46 mouse cellular contexts compared by ENCODE assay signal in the genomic region with DNA sequence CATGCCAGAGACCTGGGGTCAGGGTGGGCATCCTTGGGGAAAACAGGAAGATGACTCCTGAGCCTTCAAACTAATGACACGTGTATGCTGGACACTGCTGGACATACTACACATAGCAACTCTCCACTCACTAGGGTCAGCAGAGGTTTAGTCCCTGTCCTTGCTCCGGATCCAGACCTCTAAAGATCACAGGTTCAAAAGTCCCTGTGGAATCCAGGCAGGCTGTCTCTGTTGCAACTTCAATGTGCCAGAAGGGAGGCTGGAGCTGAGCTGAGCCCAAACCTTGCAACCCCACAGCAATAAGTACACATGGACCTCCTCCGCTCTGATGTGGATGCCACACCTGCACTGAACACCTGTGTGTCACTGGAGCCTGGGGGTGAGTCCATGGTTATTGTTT. TPM values are rescaled to one million over a fixed set of nuclear protein-coding genes. Genes with fewer than 3 reads are reported as not detected.
"Had no signal": no experiment of that assay in that cellular context is flagged by ENCODE, and none has a peak within 500 bp of the region (broad histone marks: within the 10 kb centered on the region; RNA-seq: fewer than 3 reads in every experiment).

No protein-coding gene starts in this region.

- DNase-seq: left cerebral cortex, postnatal 4 days; liver, embryonic 13.5 days; lung, adult 18-20 months; lung, adult 2 months; lung, embryonic 14.5 days; lung, postnatal 10 days; lung, postnatal 14 days; lung, postnatal 36 days; lung, postnatal 4 days; midbrain, embryonic 14.5 days had no signal

- H3K9me3 ChIP-seq: limb, embryonic 10.5 days; limb, embryonic 12.5 days; limb, embryonic 13.5 days; limb, embryonic 15.5 days; liver, embryonic 13.5 days; liver, embryonic 15.5 days; lung, embryonic 15.5 days; megakaryocyte, embryonic 14.5 days; midbrain, embryonic 10.5 days; midbrain, embryonic 12.5 days; midbrain, embryonic 13.5 days; midbrain, embryonic 15.5 days; neural tube, embryonic 12.5 days; neural tube, embryonic 13.5 days had no signal

- H3K36me3 ChIP-seq: limb, embryonic 10.5 days; limb, embryonic 12.5 days; limb, embryonic 13.5 days; limb, embryonic 15.5 days; liver, embryonic 13.5 days; liver, embryonic 15.5 days; lung, embryonic 15.5 days; midbrain, embryonic 10.5 days; midbrain, embryonic 12.5 days; midbrain, embryonic 13.5 days; midbrain, embryonic 15.5 days; neural tube, embryonic 12.5 days; neural tube, embryonic 13.5 days had no signal

- ATAC-seq: lung, postnatal 0 days; midbrain, embryonic 13.5 days; midbrain, embryonic 15.5 days; midbrain, embryonic 16.5 days had no signal

- H3K4me1 ChIP-seq: limb, embryonic 10.5 days; limb, embryonic 12.5 days; limb, embryonic 13.5 days; limb, embryonic 15.5 days; liver, embryonic 13.5 days; liver, embryonic 15.5 days; lung, embryonic 15.5 days; megakaryocyte, embryonic 14.5 days; midbrain, embryonic 10.5 days; midbrain, embryonic 12.5 days; midbrain, embryonic 13.5 days; midbrain, embryonic 15.5 days; neural tube, embryonic 12.5 days; neural tube, embryonic 13.5 days had no signal

- H3K4me2 ChIP-seq: limb, embryonic 12.5 days; limb, embryonic 13.5 days; limb, embryonic 15.5 days; liver, embryonic 11.5 days; liver, embryonic 13.5 days; liver, embryonic 15.5 days; lung, embryonic 14.5 days; lung, embryonic 15.5 days; midbrain, embryonic 11.5 days; midbrain, embryonic 12.5 days; midbrain, embryonic 13.5 days; midbrain, embryonic 15.5 days; neural tube, embryonic 12.5 days; neural tube, embryonic 13.5 days had no signal

- H3K27me3 ChIP-seq: limb, embryonic 12.5 days; limb, embryonic 13.5 days; limb, embryonic 15.5 days; liver, embryonic 13.5 days; liver, embryonic 15.5 days; lung, embryonic 15.5 days; midbrain, embryonic 12.5 days; midbrain, embryonic 13.5 days; midbrain, embryonic 15.5 days; neural tube, embryonic 12.5 days; neural tube, embryonic 13.5 days had no signal

- H3K9ac ChIP-seq: limb, embryonic 12.5 days; limb, embryonic 13.5 days; limb, embryonic 15.5 days; liver, embryonic 13.5 days; liver, embryonic 14.5 days; liver, embryonic 15.5 days; lung, embryonic 14.5 days; lung, embryonic 15.5 days; midbrain, embryonic 12.5 days; midbrain, embryonic 13.5 days; midbrain, embryonic 15.5 days; neural tube, embryonic 12.5 days; neural tube, embryonic 13.5 days had no signal

- H3K4me3 ChIP-seq: left cerebral cortex, adult 2 months; limb, embryonic 10.5 days; limb, embryonic 12.5 days; limb, embryonic 13.5 days; limb, embryonic 15.5 days; liver, embryonic 13.5 days; liver, embryonic 15.5 days; lung, embryonic 15.5 days; megakaryocyte, embryonic 14.5 days; midbrain, embryonic 10.5 days; midbrain, embryonic 12.5 days; midbrain, embryonic 13.5 days; midbrain, embryonic 15.5 days; myocyte; neural tube, embryonic 12.5 days; neural tube, embryonic 13.5 days had no signal

- H3K27ac ChIP-seq: left cerebral cortex, adult 2 months; limb, embryonic 10.5 days; limb, embryonic 12.5 days; limb, embryonic 13.5 days; limb, embryonic 15.5 days; liver, embryonic 13.5 days; liver, embryonic 14.5 days; liver, embryonic 15.5 days; lung, embryonic 15.5 days; macrophage; midbrain, embryonic 10.5 days; midbrain, embryonic 12.5 days; midbrain, embryonic 13.5 days; midbrain, embryonic 15.5 days; neural tube, embryonic 12.5 days; neural tube, embryonic 13.5 days had no signal

RNA-seq across cellular contexts. Expression of a gene that starts 22.0 kb away (rescaled TPM):
- total RNA-seq: left cerebral cortex, adult 2 months; left cerebral cortex, adult 8-10 months; left cerebral cortex, postnatal 10 days; left cerebral cortex, postnatal 14 days; left cerebral cortex, postnatal 25 days; left cerebral cortex, postnatal 36 days; left cerebral cortex, postnatal 4 days; megakaryocyte progenitor cell, adult 5-6 weeks; megakaryocyte, adult 5-6 weeks; megakaryocyte-erythroid progenitor cell, adult 5-6 weeks; midbrain, postnatal 0 days; monocyte, adult 5-6 weeks had no signal
- polyA plus RNA-seq: limb, embryonic 10.5 days; limb, embryonic 11.5 days; limb, embryonic 12.5 days; limb, embryonic 13.5 days; limb, embryonic 14.5 days; limb, embryonic 15.5 days; liver, embryonic 11.5 days; liver, embryonic 13.5 days; liver, embryonic 14.5 days; liver, embryonic 15.5 days; liver, embryonic 16.5 days; lung, adult 2 months; lung, embryonic 14.5 days; lung, embryonic 15.5 days; lung, embryonic 16.5 days; lung, postnatal 0 days; macrophage; midbrain, embryonic 10.5 days; midbrain, embryonic 11.5 days; midbrain, embryonic 12.5 days; midbrain, embryonic 13.5 days; midbrain, embryonic 14.5 days; midbrain, embryonic 15.5 days; midbrain, embryonic 16.5 days; midbrain, postnatal 0 days; myocyte; neural tube, embryonic 11.5 days; neural tube, embryonic 12.5 days; neural tube, embryonic 13.5 days had no signal
